Mouse (Mus musculus) gastrocnemius, adult 8-10 months (tissue): ENCODE results near the gene Ccndbp1. TPM values are rescaled to one million over a fixed set of nuclear protein-coding genes. Genes with fewer than 3 reads are reported as not detected.
"Not testable (repeated sequence)": the region's sequence is repeated elsewhere in the genome, so short reads cannot be mapped to it uniquely, and the experiment has no call there.

ENCODE experiments used
- DNase-seq, 2 experiments: peaks; one replicate each; pipeline ENCODE4 v3.0.0; 2022; ENCODE audit warnings: low spot score in 2 of 2
- total RNA-seq, 4 experiments: library from RNA; stranded (reverse); gene quantifications; 2 replicates each; pipeline ENCODE4 v1.2.4; 2022

The Ccndbp1 gene
- total RNA-seq, 4 experiments from 2014 or later = 26.9 to 41.5 (median 37.5) TPM

DNA sequence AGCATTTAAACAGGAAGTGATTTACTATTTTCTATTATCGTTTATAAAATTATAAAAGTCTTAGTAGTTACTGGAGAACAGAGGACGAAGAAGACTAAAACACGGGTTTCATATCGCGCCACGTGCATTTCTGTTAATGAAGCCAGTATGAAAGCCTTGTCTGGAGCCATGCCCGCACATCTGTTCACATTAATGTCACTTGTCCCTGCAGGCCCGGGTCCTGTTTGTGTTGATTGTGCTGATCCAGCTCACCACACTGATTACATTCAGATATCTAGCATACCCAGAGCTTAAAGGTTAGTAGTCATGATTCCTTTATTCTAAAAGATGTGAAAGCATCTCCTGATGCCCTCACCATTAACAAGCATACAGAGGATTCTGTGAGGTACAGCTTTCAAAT lies 9.3 kb upstream of the Ccndbp1 start:
- no peak for DNase-seq

GRCm38 (mm10) chr2:121003586-121003985 lies 4.6 kb upstream of the Ccndbp1 start:
- DNase-seq = no peak

GRCm38 (mm10) chr2:121004018-121004811 lies 4.0 kb upstream of the Ccndbp1 start:
- no peak for DNase-seq

DNA sequence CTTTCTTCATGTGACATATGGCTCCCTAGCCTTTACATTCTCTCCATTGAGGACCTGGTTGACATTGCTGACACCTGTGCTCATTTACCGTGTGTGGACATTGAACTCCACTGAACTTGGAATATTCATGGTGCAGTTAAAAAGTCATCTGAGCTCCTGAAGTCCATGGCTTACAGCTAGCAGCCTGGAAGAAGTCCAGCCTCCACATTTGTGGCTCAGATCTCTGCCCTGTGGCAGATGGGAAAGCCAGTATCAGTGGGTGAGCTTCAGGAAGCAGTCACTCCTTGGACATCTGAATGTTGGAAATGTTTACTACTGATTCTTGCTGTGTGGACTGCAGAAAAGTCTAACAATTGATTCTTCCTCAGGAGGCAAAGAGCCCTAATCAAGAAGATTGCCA lies 1.2 kb upstream of the Ccndbp1 start:
- DNase-seq = no peak

GRCm38 (mm10) chr2:121008664-121009007 lies 433 bp downstream of the Ccndbp1 start:
- no peak for DNase-seq

DNA sequence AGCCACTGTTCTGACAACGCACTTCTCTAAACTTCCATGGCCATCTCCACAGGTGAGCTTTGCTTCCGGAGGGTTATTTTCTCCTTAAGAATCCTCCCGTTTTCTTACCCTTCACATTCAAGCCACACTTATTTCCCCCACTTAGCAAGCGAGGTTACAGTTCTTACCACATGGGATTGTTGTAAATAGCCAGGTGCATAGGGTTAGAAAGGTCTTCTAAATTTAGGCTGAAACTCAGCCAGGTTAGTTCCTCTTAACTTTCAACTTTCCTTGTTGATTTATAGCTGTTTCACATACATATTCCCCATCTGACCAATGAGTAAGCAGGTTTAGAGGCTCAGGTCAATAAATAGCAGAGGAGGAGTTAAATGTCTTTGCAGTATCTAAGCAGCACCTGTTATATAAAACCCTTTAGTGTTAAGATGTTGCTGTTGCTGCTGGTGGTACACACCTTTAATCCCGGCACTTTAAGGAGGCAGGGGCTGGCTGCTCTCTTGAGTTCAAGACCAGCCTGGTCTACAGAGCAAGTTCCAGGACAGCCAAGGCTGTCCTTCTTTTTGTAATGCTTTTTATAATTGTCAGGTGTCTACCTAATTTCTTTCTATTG lies 971 bp downstream of the Ccndbp1 start:
- no peak for DNase-seq

DNA sequence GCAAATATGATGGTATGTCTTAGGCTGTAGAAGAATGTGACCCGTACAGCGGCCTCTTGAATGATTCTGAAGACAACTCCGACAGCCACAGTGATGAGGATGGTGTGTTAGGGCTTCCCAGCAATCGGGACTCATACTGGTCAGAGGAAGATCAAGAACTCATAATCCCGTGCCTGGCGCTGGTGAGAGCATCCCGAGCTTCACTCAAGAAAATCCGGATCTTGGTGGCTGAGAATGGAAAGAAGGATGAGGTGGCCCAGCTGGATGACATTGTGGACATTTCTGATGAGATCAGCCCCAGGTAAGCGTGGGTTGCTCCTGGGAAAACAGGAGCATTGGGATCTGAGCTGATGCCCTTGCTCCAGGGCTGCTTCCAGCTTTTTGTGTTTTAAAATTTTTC lies 4.5 kb downstream of the Ccndbp1 start:
- DNase-seq = no peak

- no peak for DNase-seq
Measured at GRCm38 (mm10) chr2:121015507-121015906, 7.3 kb downstream of the Ccndbp1 start.

- no peak for DNase-seq
Measured at GRCm38 (mm10) chr2:121016226-121016625, 8.0 kb downstream of the Ccndbp1 start.

- peak in 1 of 2 experiments; percentile 11 for DNase-seq
Measured at GRCm38 (mm10) chr2:121017151-121017550, 8.9 kb downstream of the Ccndbp1 start.

- no peak for DNase-seq
Measured at GRCm38 (mm10) chr2:121022918-121023317, 14.7 kb downstream of the Ccndbp1 start.

DNA sequence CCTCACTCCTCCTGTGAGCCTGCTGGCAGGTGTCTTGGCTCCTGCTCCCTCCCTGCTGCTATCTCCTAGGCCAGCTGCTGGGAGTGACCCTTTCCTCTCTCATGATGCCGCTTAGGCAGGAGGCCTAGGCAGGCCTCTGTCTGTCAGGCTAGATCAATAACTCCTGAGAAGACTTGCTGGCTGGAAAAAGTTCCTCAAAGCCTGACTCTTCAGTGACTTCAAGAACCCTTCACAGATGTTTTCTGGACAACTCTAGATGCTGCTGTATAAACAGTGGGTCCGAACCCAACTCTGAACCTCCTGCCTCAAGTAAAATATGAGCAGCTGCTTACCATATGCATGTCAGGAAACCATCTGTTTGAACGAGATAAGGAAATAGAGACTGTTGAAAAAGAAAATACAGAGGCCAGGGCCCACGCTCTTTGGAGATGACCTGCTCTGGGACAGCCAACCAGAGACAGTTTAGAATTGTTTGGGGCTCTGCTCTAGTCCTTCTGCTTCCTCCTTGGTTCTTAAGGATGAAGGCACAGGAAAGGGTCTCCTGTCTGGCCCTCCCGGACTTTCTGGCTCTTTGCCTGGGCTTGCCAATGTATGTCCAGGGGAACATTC lies 28.6 kb downstream of the Ccndbp1 start, which contains the start of gene Epb42:
Gene Epb42, minus strand, starts transcription at position 340 of the 609 bp plus-strand sequence.
- DNase-seq = no peak

GRCm38 (mm10) chr2:121038851-121039250 lies 30.6 kb downstream of the Ccndbp1 start:
- DNase-seq = not testable (repeated sequence)

GRCm38 (mm10) chr2:121039382-121039781 lies 31.2 kb downstream of the Ccndbp1 start:
- no peak for DNase-seq

- DNase-seq = no peak
Measured at GRCm38 (mm10) chr2:121041098-121041497, 32.9 kb downstream of the Ccndbp1 start.

- DNase-seq = no peak
Measured at GRCm38 (mm10) chr2:121045653-121046052, 37.5 kb downstream of the Ccndbp1 start.

DNA sequence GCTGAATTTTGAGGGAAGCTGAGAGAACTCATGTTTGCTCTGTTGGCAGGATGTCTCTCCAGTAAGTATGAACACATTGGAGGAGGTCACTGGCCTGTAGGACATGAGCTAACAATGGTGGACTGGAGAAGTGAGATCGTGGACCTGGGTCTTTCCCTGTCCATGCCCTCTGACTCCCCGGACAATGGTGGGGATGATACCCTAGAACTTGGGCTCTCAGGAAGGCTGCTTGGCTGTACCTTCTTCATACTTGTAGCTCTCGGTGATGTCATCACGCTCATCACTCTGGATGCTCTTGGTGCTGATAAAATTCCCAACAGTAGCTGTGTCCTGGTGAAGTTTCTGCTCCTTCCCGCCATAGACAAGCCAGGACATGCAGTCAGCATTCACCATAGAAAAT lies 44.0 kb downstream of the Ccndbp1 start:
- no peak for DNase-seq

GRCm38 (mm10) chr2:121054060-121054459 lies 45.9 kb downstream of the Ccndbp1 start:
- no peak for DNase-seq

DNA sequence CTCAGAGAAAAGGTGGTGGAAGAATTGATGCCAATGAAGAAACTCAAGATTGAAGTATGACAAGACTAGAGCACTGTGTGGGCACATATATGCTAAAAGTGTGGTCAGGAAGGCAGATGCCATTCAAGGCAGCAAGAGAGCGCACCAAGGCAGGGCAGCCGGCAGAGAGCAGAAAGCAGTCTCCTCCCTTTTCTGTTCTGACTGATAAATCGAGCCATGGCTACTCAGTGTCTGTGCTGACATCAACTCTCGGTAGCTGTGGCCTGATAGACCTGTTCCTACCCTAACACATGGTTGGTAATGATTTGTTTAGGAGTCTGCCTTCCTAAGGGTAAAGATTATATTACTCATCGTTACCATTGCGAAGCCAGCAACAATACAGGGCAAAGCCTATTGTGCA lies 47.7 kb downstream of the Ccndbp1 start:
- DNase-seq = no peak

GRCm38 (mm10) chr2:121057997-121058396 lies 49.8 kb downstream of the Ccndbp1 start:
- no peak for DNase-seq

GRCm38 (mm10) chr2:121061315-121061714 lies 53.1 kb downstream of the Ccndbp1 start:
- DNase-seq = no peak
